Mouse (Mus musculus) neural tube, embryonic 12.5 days (tissue): ENCODE results near the gene Lrrc19. TPM values are rescaled to one million over a fixed set of nuclear protein-coding genes. Genes with fewer than 3 reads are reported as not detected.

ENCODE experiments used
- microRNA counts: library from miRNA; unstranded; fragments of <30 nt; microRNA quantifications from one replicate; lab custom pipeline; 2017
- microRNA-seq: library from miRNA; unstranded; fragments of <30 nt; microRNA quantifications from one replicate; pipeline ENCODE4, GENCODE M21; 2017
- polyA plus RNA-seq: library from polyadenylated mRNA; unstranded; fragments of >200 nt; fragmentation: Nextera tagmentation; extraction: Ambion mirVana; gene quantifications from 2 replicates; pipeline ENCODE4 v1.2.1, GENCODE M21; 2016

Gene Lrrc19
- polyA plus RNA-seq, 1 experiment from 2014 or later: 0.82 TPM

MicroRNAs within 50 kb of the gene (microRNA counts, 519-probe panel; counts per million panel counts)
- 5,707 counts per million, percentile 89 among the panel's probes with 10 or more counts for microRNA mmu-miR-872 (lab: Ali Mortazavi, UCI)

Small RNAs within 50 kb of the gene (microRNA-seq; reads per million reads assigned to microRNA genes)
- 2,905 reads per million, percentile 86 among the genes with 10 or more reads in this experiment for gene Mir872

Other genes starting within 250 kb of the Lrrc19 start
- gene Gm10306, start 93.6 kb downstream of the Lrrc19 start, polyA plus RNA-seq: not detected in 2 replicates
- gene Caap1, start 93.3 kb downstream of the Lrrc19 start, polyA plus RNA-seq: 34.3 and 36.8 TPM in 2 replicates
- gene Plaa, start 46.9 kb downstream of the Lrrc19 start, polyA plus RNA-seq: 92.9 and 97.1 TPM in 2 replicates
- gene Ift74, start 35.7 kb downstream of the Lrrc19 start, polyA plus RNA-seq: 44.2 and 47.8 TPM in 2 replicates
- gene Tek, start 89.1 kb upstream of the Lrrc19 start, polyA plus RNA-seq: 9.4 and 9.9 TPM in 2 replicates